Mouse (Mus musculus): ENCODE results near the gene Epb41l1. TPM values are rescaled to one million over a fixed set of nuclear protein-coding genes. Genes with fewer than 3 reads are reported as not detected.
A peak's percentile ranks its signal among the peaks of the same experiment; 100 is the strongest.
"Not testable (repeated sequence)": the region's sequence is repeated elsewhere in the genome, so short reads cannot be mapped to it uniquely, and the experiment has no call there.

Epb41l1 gene
- polyA plus RNA-seq, 1 experiment from 2014 or later, result 2.1 TPM

DNA sequence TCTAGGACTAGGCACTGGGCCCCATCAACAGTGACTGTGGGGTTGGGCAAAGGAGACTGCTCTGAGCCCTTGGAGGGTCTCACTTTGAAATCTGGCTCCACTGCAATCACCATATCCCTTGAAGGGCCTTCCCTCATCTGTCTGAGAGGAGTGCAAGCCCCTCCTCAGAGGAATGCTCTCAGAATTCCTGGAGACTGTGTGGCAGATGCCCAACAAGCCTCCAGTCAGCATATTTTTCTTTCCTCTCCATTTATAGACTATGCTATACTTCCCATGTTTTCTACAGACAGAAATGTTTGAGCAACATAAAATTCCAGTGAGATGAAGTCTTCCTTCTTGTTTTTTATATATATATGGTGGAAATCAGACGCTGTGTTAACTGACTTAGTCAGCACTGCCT is 21.2 kb upstream of the Epb41l1 start:
- WGBS, result 53% methylated on average over 1 of the region's 1 CpGs
- no peaks in the 10 kb centered on the region for H3K9me3 ChIP-seq (ENCODE audit: control insufficient read depth, low read length)
- H3K4me2 ChIP-seq (ENCODE audit: low read depth, low read length), result no peak overlapping the region
- H3K4me1 ChIP-seq (replicated peaks; ENCODE audit: control insufficient read depth, insufficient read depth, low read length), result peaks cover 5% of the 10 kb centered on the region
- H3K9ac ChIP-seq (ENCODE audit: low read length), result no peak overlapping the region
- no peaks in the 10 kb centered on the region for H3K27me3 ChIP-seq (ENCODE audit: control insufficient read depth, insufficient read depth, low read depth, low read length)
- H3K27ac ChIP-seq (ENCODE audit: low read length), result no peak overlapping the region
- ATAC-seq (ENCODE audit: low read depth), result no peak
- no peak overlapping the region for H3K4me3 ChIP-seq (ENCODE audit: low read length)
- no peaks in the 10 kb centered on the region for H3K36me3 ChIP-seq (ENCODE audit: control insufficient read depth, insufficient read depth, low read length)

DNA sequence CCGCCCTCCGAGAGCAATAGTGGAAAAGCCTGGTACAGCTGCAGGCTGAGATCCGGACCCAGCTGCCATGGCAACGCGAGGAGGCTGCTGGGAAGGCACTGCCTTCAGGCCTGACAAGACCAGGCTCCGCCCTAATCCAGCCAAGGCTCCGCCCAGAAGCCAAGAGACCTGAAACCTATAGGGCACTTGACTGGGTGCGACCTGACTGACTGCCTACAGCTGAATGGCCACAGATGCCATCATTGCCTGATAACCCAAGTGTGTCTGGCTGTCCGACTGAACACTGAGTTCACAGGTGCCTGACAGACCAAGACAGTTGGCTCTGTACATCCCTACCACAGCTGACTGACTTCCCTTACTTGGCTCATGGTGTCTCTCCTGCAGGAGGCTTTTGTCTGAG is 19.4 kb upstream of the Epb41l1 start:
- H3K36me3 ChIP-seq (ENCODE audit: control insufficient read depth, insufficient read depth, low read length), result no peaks in the 10 kb centered on the region
- H3K4me1 ChIP-seq (replicated peaks; ENCODE audit: control insufficient read depth, insufficient read depth, low read length), result peaks cover 5% of the 10 kb centered on the region
- H3K27ac ChIP-seq (ENCODE audit: low read length), result no peak overlapping the region
- H3K27me3 ChIP-seq (ENCODE audit: control insufficient read depth, insufficient read depth, low read depth, low read length), result no peaks in the 10 kb centered on the region
- peak overlapping the region; percentile 31; the same call in 1 of the 2 replicates for H3K9ac ChIP-seq (ENCODE audit: low read length)
- 2% methylated on average over 9 of the region's 9 CpGs for WGBS
- peak overlapping the region; percentile 30 for H3K4me2 ChIP-seq (ENCODE audit: low read depth, low read length)
- H3K4me3 ChIP-seq (ENCODE audit: low read length), result no peak overlapping the region
- H3K9me3 ChIP-seq (ENCODE audit: control insufficient read depth, low read length), result no peaks in the 10 kb centered on the region
- ATAC-seq (ENCODE audit: low read depth), result peak; percentile 91

DNA sequence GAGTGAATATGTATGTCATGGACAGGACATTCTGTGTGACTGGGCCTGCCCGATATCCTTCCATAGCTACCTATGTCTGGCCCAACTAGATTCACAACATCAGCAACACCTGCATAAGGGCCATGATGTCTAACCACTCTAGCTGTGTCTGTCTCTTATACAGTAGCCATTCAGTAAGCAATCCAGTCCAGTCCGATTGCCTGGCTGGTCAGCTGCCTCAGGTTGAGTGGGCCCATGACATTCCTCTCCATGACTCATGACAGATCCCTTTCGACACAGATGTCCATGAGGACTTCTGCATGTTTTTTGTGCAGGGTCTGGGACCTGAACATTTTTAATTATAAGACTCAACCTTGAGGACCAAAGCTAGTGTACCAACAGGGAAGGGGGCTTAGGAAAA is 18.7 kb upstream of the Epb41l1 start:
- no peak for ATAC-seq (ENCODE audit: low read depth)
- H3K27ac ChIP-seq (ENCODE audit: low read length), result no peak overlapping the region
- 80% methylated on average over 3 of the region's 3 CpGs for WGBS

DNA sequence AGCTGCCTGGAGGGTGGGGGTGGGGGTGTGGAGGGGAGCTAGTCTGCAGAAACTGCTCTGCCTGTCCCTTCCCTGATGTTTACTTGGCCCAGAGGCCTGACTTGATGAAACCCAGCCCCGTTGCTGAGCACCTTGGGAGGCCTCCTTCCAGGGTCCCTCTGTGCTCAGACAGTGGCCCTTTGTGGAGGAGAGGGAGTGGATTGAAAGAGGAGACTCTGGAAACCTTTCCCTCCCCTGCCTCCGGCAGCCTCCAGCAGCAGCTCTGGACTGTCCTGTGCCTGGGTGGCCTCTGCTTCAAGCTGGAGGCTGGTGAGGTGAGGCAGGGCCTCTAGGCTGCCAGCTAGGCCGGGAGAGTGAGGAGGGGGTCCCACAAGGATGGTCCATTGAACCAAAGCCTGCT is 13.7 kb upstream of the Epb41l1 start:
- no peak; the same call in 1 of the 2 replicates for ATAC-seq (ENCODE audit: low read depth)
- no peaks in the 10 kb centered on the region for H3K9me3 ChIP-seq (ENCODE audit: control insufficient read depth, low read length)
- no peaks in the 10 kb centered on the region for H3K27me3 ChIP-seq (ENCODE audit: control insufficient read depth, insufficient read depth, low read depth, low read length)
- H3K4me3 ChIP-seq (ENCODE audit: low read length), result no peak overlapping the region
- no peak overlapping the region for H3K4me2 ChIP-seq (ENCODE audit: low read depth, low read length)
- H3K9ac ChIP-seq (ENCODE audit: low read length), result peak overlapping the region; percentile 11; the same call in 1 of the 2 replicates
- no peak overlapping the region for H3K27ac ChIP-seq (ENCODE audit: low read length)
- WGBS, result 19% methylated on average over 3 of the region's 3 CpGs
- no peaks in the 10 kb centered on the region for H3K36me3 ChIP-seq (ENCODE audit: control insufficient read depth, insufficient read depth, low read length)
- no peaks in the 10 kb centered on the region for H3K4me1 ChIP-seq (replicated peaks; ENCODE audit: control insufficient read depth, insufficient read depth, low read length)

More for the DNA sequence above, 18.7 kb upstream of the Epb41l1 start:
- Histone ChIP-seq H3K9me3 (ENCODE audit: control insufficient read depth, low read length) (no peaks in the 10 kb centered on the region), H3K4me3 (ENCODE audit: low read length) (no peak overlapping the region), H3K9ac (ENCODE audit: low read length) (no peak overlapping the region), H3K4me1 (replicated peaks; ENCODE audit: control insufficient read depth, insufficient read depth, low read length) (peaks cover 5% of the 10 kb centered on the region), H3K27me3 (ENCODE audit: control insufficient read depth, insufficient read depth, low read depth, low read length) (no peaks in the 10 kb centered on the region), H3K36me3 (ENCODE audit: control insufficient read depth, insufficient read depth, low read length) (no peaks in the 10 kb centered on the region), H3K4me2 (ENCODE audit: low read depth, low read length) (no peak overlapping the region)

DNA sequence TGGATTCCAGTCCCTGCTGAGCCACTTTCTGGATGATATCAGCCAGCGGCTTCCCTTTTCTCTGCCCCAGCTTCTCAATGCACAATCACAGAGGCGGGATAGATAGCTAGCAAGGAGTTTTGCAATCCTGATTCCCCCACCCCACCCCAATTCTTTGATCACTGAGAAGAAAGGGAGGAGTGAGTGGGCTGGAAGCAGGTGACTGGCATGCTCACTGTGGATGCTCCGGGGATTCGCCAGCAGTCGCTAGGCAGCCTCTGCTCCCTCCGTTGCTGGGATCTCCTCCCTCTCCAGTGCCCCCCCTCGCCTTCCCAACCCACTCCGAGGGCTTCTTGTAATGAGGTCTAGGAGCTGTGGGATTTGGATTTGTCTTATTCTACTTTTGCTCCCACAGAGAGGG is 12.5 kb upstream of the Epb41l1 start:
- ATAC-seq (ENCODE audit: low read depth), result no peak
- Histone ChIP-seq H3K36me3 (ENCODE audit: control insufficient read depth, insufficient read depth, low read length) (no peaks in the 10 kb centered on the region), H3K9me3 (ENCODE audit: control insufficient read depth, low read length) (no peaks in the 10 kb centered on the region), H3K4me1 (replicated peaks; ENCODE audit: control insufficient read depth, insufficient read depth, low read length) (no peaks in the 10 kb centered on the region), H3K4me2 (ENCODE audit: low read depth, low read length) (no peak overlapping the region), H3K9ac (ENCODE audit: low read length) (no peak overlapping the region), H3K27me3 (ENCODE audit: control insufficient read depth, insufficient read depth, low read depth, low read length) (no peaks in the 10 kb centered on the region), H3K27ac (ENCODE audit: low read length) (no peak overlapping the region), H3K4me3 (ENCODE audit: low read length) (no peak overlapping the region)
- WGBS, result 27% methylated on average over 8 of the region's 8 CpGs

DNA sequence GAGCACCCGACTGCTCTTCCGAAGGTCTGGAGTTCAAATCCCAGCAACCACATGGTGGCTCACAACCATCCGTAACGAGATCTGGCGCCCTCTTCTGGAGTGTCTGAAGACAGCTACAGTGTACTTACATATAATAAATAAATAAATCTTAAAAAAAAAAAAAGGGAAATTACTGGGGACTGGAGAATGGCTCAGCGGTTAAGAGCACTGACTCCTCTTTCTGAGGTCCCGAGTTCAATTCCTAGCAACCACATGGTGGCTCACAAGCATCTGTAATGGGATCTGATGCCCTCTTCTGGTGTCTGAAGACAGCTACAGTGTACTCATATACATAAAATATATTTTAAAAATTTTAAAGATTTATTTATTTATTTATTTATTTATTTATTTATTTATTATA is 9.4 kb upstream of the Epb41l1 start:
- H3K9ac ChIP-seq (ENCODE audit: low read length), result not testable (repeated sequence)

DNA sequence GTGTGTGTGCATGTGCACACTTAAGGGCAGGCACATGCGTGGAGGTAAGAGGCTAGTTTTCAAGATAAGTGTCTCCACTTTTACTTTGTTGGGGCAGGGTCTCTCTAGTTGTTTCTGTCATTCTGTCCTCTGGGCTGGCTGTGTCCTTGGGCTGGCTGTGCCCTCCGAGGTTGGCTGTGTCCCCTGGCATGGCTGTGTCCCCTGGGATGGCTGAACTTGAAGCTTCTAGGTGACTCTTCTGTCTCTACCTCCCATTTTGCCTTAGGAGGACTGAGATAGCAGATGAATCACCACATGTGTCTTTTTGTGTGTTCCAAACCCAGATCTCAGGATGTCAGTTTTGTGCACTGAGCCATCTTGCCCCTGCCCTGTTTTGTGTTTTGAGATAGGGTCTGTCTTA is 5.7 kb upstream of the Epb41l1 start:
- Histone ChIP-seq H3K27ac (ENCODE audit: low read length) (no peak overlapping the region), H3K27me3 (ENCODE audit: control insufficient read depth, insufficient read depth, low read depth, low read length) (no peaks in the 10 kb centered on the region; the same call in none of the 2 replicates), H3K9ac (ENCODE audit: low read length) (no peak overlapping the region), H3K4me3 (ENCODE audit: low read length) (no peak overlapping the region), H3K4me1 (replicated peaks; ENCODE audit: control insufficient read depth, insufficient read depth, low read length) (0 out of 2 replicates have a peak, but pooled peaks cover 2% of the 10 kb centered on the region), H3K4me2 (ENCODE audit: low read depth, low read length) (no peak overlapping the region), H3K36me3 (ENCODE audit: control insufficient read depth, insufficient read depth, low read length) (no peaks in the 10 kb centered on the region), H3K9me3 (ENCODE audit: control insufficient read depth, low read length) (no peaks in the 10 kb centered on the region)
- 50% methylated on average over 2 of the region's 2 CpGs for WGBS
- ATAC-seq (ENCODE audit: low read depth), result no peak

More for the DNA sequence above, 9.4 kb upstream of the Epb41l1 start:
- ATAC-seq (ENCODE audit: low read depth); H3K36me3 ChIP-seq (ENCODE audit: control insufficient read depth, insufficient read depth, low read length); H3K27ac ChIP-seq (ENCODE audit: low read length); H3K27me3 ChIP-seq (ENCODE audit: control insufficient read depth, insufficient read depth, low read depth, low read length); H3K4me1 ChIP-seq (replicated peaks; ENCODE audit: control insufficient read depth, insufficient read depth, low read length); H3K4me2 ChIP-seq (ENCODE audit: low read depth, low read length); H3K9me3 ChIP-seq (ENCODE audit: control insufficient read depth, low read length); H3K4me3 ChIP-seq (ENCODE audit: low read length): not testable (repeated sequence)
- WGBS, result 76% methylated on average over 4 of the region's 7 CpGs

DNA sequence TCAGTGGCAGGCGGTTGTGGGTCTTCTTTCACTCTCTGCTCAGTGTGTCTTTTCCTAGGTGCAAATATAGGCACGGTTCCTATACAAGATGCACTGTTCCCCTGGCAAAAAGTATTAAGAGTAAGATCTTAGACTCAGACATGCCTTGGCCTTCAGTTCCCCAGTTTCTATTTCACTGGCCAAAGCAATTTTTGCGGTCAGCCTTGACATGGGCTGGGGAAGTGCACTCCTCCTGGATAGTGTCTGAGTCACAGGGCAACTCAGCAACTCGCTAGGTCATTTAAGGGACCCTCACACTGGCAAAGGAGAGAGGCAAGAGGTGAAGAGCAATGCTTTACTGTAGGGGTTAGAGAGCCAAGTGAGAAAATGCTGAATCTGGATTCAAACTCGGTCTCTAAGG is 5.0 kb upstream of the Epb41l1 start:
- ATAC-seq (ENCODE audit: low read depth), result no peak
- no peak overlapping the region for H3K27ac ChIP-seq (ENCODE audit: low read length)
- no peaks in the 10 kb centered on the region for H3K9me3 ChIP-seq (ENCODE audit: control insufficient read depth, low read length)
- WGBS, result 63% methylated on average over 5 of the region's 5 CpGs
- H3K36me3 ChIP-seq (ENCODE audit: control insufficient read depth, insufficient read depth, low read length), result no peaks in the 10 kb centered on the region
- H3K4me1 ChIP-seq (replicated peaks; ENCODE audit: control insufficient read depth, insufficient read depth, low read length), result 0 out of 2 replicates have a peak, but pooled peaks cover 4% of the 10 kb centered on the region
- H3K27me3 ChIP-seq (ENCODE audit: control insufficient read depth, insufficient read depth, low read depth, low read length), result no peaks in the 10 kb centered on the region; the same call in none of the 2 replicates
- no peak overlapping the region for H3K4me3 ChIP-seq (ENCODE audit: low read length)
- H3K4me2 ChIP-seq (ENCODE audit: low read depth, low read length), result no peak overlapping the region
- no peak overlapping the region for H3K9ac ChIP-seq (ENCODE audit: low read length)

DNA sequence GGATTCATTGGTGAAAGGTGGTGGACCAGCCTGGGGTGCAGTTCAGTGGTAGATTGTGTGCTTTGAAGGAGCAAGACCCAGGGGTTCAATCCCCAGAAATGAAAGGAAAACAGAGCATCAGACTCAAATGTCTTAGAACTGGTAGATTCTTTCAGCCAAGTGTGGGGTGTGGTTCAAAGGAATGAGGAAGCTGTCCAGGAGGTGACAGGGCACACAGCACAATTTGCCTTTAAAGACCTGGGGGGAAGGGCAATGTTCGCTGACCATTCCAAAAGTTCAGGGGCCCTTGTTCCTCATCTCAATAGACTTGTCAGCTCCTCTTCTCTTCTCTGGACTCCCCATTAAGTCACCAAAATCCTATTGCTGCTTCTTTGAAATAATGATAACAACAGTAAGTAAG is 3.5 kb upstream of the Epb41l1 start:
- ATAC-seq (ENCODE audit: low read depth), result no peak
- H3K9ac ChIP-seq (ENCODE audit: low read length), result no peak overlapping the region
- H3K9me3 ChIP-seq (ENCODE audit: control insufficient read depth, low read length), result no peaks in the 10 kb centered on the region
- H3K36me3 ChIP-seq (ENCODE audit: control insufficient read depth, insufficient read depth, low read length), result no peaks in the 10 kb centered on the region
- 0 out of 2 replicates have a peak, but pooled peaks cover 9% of the 10 kb centered on the region for H3K4me1 ChIP-seq (replicated peaks; ENCODE audit: control insufficient read depth, insufficient read depth, low read length)
- no peak overlapping the region for H3K27ac ChIP-seq (ENCODE audit: low read length)
- no peak overlapping the region for H3K4me3 ChIP-seq (ENCODE audit: low read length)
- no peak overlapping the region for H3K4me2 ChIP-seq (ENCODE audit: low read depth, low read length)
- H3K27me3 ChIP-seq (ENCODE audit: control insufficient read depth, insufficient read depth, low read depth, low read length), result peaks cover 10% of the 10 kb centered on the region
- WGBS, result 57% methylated on average over 1 of the region's 1 CpGs

DNA sequence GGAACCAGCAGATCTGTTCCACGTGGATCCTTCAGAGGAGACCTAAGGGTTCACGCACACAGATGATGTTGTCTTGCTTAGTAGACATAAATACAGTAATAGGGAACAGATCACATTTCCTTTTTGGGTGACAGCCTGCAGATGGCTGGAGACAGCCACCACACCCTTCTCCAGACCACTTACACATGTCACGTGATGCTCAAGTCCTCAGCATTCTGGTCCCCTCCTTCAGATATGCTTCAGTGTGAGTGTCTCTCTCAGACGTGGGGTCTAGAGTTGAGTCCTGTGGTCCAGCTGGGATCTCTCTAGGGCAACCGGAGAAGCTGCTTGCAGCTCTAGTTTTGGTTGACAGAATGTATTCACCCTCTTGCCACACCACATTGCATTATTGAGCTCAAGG is 2.2 kb upstream of the Epb41l1 start:
- no peak overlapping the region for H3K4me2 ChIP-seq (ENCODE audit: low read depth, low read length)
- no peak overlapping the region for H3K27ac ChIP-seq (ENCODE audit: low read length)
- no peak overlapping the region for H3K9ac ChIP-seq (ENCODE audit: low read length)
- peaks cover 20% of the 10 kb centered on the region for H3K27me3 ChIP-seq (ENCODE audit: control insufficient read depth, insufficient read depth, low read depth, low read length)
- 61% methylated on average over 5 of the region's 5 CpGs for WGBS
- peaks cover 15% of the 10 kb centered on the region; the same call in 1 of the 2 replicates for H3K4me1 ChIP-seq (replicated peaks; ENCODE audit: control insufficient read depth, insufficient read depth, low read length)
- no peak overlapping the region for H3K4me3 ChIP-seq (ENCODE audit: low read length)
- no peaks in the 10 kb centered on the region for H3K36me3 ChIP-seq (ENCODE audit: control insufficient read depth, insufficient read depth, low read length)
- H3K9me3 ChIP-seq (ENCODE audit: control insufficient read depth, low read length), result no peaks in the 10 kb centered on the region
- ATAC-seq (ENCODE audit: low read depth), result no peak
